Mouse (Mus musculus): ENCODE measurements around the gene Rab3gap2. TPM values are rescaled to one million over a fixed set of nuclear protein-coding genes. Genes with fewer than 3 reads are reported as not detected.

The Rab3gap2 gene
- total RNA-seq, 2 experiments from 2014 or later: 60.0 to 65.3 TPM

DNA sequence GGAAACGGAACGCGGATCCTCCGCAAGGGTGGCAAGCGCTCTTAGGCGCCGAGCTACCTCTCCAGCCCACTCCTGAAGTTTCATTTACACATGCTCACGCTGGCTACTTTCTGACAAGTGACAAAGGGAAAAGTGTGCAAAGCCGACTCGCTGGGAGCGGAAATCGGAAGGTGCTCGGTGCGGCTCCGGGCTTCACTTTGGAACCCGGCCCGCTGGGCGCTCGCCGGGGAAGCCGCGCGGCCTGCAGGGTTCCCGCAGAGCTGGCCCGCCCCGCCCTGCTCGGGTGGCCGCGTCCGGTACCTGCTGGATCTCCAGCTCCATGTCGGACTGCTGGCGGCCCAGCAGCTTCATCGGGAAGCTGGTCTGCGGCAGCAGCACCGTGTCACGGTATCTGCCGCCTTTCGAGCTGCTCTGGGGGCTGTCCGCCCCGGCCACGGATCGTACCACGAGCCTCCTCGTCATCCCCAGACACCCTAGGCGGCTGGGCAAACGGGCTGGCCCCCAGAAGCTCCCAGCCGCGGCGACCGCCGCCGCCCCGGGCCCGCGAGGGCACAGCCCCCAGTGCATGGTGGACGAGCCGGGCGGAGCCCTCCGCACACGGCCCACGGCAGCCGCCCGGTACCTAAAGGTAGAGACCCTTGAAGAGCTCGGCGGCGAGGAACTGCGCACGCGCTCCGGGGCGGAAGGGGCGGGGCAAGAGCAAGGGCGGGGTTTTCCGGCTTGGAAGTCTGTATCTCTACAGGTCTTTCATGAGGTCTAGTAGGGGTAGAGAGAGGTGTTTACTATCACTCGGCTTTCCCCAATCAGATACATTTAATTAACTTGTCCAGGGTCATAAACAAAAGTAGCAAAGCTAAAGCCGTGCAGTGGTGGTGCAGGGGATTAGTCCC, 125.0 kb downstream of the Rab3gap2 start, which contains the start of gene Iars2:
Iars2 (minus strand) TSS at position 676 of the 890 bp plus-strand sequence.
- DNase-seq (ENCODE audit: extremely low spot score in 1 of 2, low spot score in 1 of 2): peak; percentile 81 to 84

DNA sequence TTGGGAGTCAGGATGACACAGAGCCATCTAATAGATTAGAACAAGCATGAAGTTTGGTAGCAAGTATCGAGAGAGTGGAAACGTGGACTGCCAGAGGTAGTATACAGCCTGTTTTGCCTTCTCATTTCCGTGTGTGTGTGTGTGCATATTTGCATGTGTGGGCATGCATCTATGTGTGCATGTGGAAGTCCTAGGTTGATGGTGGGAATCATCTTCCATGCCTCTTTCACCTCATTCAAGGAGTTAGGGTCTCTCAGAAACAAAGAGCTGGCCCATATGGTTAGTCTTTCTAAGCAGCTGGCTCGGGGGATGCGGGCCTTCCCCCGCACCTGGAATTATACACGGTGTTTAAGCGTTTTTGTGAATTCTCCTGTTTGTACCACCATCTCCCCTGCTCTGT, 125.9 kb downstream of the Rab3gap2 start:
- no peak for DNase-seq (ENCODE audit: extremely low spot score in 1 of 2, low spot score in 1 of 2)

- no peak for DNase-seq (ENCODE audit: extremely low spot score in 1 of 2, low spot score in 1 of 2)
Observed at GRCm38 (mm10) chr1:185331364-185331763, 127.4 kb downstream of the Rab3gap2 start.

- DNase-seq (ENCODE audit: extremely low spot score in 1 of 2, low spot score in 1 of 2): peak; percentile 75 to 77
Observed at GRCm38 (mm10) chr1:185331983-185332430, 128.1 kb downstream of the Rab3gap2 start, which contains the start of gene Bpnt1. Bpnt1 (plus strand) TSS chr1:185332149.

- DNase-seq (ENCODE audit: extremely low spot score in 1 of 2, low spot score in 1 of 2): no peak
Observed at GRCm38 (mm10) chr1:185333651-185334050, 129.7 kb downstream of the Rab3gap2 start.

DNA sequence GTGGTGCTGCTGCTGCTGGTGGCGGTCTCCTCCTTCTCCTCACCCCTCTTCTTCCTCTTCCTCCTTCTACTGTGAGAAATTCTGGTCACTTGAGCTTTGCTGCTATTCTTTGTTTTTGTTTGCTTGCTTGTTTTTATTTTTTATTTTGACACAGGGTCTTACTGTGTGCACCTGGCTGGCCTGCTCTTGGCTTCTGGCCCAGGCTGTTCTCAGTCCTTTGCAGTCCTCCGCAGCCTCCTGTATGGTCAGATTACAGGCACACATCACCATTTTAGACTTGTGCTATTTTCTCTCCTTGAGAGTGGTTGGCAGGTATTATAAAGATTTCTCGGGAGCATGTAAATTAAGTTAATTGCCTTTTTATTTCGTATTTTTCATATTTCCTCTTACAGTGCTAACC, 130.2 kb downstream of the Rab3gap2 start:
- DNase-seq (ENCODE audit: extremely low spot score in 1 of 2, low spot score in 1 of 2): no peak

DNA sequence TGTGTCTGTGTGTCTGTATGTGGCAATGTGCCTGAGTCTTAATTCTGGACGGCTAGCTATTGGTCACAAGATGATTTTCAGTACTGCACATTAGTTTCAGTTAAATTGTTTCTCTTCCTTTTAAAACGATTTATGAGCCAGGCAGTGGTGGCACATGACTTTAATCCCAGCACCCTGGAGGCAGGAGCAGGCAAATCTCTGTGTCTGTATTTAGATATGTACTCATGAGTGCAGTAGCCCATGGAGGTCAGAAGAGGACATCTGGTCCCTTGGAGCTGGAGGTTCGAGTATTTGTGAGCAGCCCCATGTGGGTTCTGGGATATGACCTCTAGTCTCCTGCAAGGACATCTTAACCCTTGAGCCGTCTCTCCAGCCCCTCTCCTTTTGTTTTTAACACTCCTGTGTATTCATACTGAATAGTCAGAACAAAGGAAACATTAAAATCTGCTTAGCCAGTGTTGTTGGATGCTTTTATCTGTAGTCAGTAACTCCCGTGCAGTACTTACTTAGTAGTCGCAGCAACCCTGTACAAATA, 131.4 kb downstream of the Rab3gap2 start:
- DNase-seq (ENCODE audit: extremely low spot score in 1 of 2, low spot score in 1 of 2): no peak

Small RNAs within 50 kb of the gene (microRNA-seq; reads per million reads assigned to microRNA genes)
- gene Mir194-1: 0 to 0.74 reads per million in 2 experiments
- gene Mir215: 0 to 0.37 reads per million in 2 experiments
- gene Mir664: 158 to 165 reads per million in 2 experiments

Other genes starting within 250 kb of the Rab3gap2 start
- 10 to 100 TPM; 51.9 to 53.7 TPM for gene Mark1, start 204.5 kb upstream of the Rab3gap2 start, total RNA-seq (2021)
- gene Iars2, start 125.3 kb downstream of the Rab3gap2 start, total RNA-seq (2021): 10 to 100 TPM; 33.3 to 34.5 TPM
- 10 to 100 TPM; 69.0 to 75.9 TPM for gene Bpnt1, start 128.0 kb downstream of the Rab3gap2 start, total RNA-seq (2021)
- gene Eprs, start 158.9 kb downstream of the Rab3gap2 start, total RNA-seq (2021): 10 to 100 TPM; 66.1 to 72.9 TPM